Mouse (Mus musculus): ENCODE data around the gene Nsf.

Gene Nsf

DNA sequence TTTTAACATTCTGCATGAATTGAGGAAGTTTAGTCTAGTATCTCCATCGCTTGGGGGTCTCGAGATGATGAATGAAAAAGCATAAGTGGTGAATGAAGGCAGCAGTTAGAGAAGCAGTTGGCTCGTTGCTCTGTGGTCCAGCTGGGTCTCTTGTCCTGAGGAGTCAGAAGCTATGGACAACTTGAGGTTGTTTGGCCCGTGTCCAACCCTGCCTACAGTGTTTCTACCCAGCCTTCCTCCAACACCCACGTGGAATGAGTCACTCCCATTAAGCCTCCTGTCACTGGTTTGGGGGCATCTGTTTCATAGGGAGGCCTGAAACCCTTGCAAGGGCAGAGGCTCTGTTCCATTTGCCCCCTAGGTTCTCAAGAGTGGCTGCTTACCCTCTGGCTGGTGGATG is 163.9 kb downstream of the Nsf start:
- no peak for DNase-seq (ENCODE audit: inconsistent age in 2 of 2, low spot score in 1 of 2)

DNA sequence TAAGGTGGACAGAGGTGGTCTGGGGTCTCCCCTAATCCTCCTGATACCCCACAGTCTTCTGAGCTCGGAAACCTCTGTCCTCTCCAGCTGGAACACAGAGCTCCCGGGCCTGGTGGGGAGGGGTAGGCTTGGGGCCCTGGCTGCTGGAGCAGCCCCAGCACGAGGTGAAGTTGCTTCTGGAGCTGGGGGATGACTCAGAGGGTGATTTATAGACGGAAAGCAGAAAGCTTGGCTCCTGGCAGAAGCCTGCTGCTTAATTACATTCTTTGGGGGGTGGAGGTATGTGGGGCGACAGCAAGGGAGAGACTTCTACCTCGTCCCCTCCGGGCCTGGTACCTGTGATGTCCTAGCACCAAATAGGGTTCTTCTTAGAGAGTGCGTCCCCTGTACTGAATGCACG is 173.7 kb downstream of the Nsf start:
- DNase-seq (ENCODE audit: inconsistent age in 2 of 2, low spot score in 1 of 2) = peak; percentile 80 to 83

DNA sequence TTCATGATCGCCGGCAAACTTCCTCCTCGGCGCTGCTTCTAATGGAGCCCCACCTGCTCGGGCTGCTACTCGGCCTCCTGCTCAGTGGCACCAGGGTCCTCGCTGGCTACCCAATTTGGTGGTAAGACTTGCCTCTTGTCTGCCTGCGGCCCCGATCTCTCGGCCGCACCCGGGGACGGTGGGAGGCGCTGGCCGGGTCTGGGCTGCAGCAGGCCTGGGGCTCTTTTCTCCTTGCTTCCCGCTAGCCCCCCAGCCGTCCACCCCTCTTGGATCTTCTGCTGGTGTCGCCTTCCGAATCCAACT is 179.7 kb downstream of the Nsf start:
- no peak for DNase-seq (ENCODE audit: inconsistent age in 2 of 2, low spot score in 1 of 2)

DNA sequence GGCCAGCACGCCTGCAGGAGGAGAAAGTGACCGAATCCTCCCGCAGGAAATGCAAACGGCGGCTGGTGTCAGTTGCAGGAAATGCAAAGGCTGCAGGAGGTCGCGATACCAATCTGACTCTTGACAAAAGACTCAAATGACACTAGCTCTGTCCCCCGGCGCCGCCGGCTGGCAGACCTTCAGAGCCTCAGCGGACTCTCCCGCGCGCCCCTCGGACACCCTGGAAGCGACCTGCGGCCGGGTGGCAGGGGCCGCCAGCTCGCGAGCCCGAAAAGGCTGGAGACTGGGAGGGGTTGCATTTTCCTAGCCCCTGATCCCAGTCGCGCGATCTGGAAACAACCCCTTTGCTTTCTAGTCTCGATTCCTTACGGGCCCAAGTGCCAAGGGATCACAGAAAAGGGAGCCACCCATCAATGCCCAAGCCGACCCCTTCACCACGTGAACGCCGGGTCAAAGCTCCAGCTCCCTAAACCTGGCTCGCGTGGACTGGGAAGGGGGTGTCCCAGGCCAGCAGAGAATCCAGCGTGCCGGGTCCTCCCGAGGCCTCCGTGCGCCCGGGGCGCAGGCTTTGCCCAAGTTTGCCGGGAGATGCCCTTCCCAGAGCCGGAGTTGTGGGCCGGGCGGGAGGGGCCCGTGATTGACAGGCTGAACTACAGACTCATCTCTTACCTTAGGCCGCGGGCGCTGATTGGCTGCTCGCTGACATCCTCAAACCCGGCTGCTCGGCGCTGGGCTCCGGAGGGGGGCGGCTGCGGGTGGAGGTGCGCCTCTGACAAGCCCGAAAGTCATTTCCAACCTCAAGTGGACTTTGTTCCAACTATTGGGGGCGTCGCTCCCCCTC is 180.2 kb downstream of the Nsf start, which contains the start of gene Wnt3:
Gene Wnt3 (plus strand): TSS at position 764 of the 841 bp plus-strand sequence.
- peak; percentile 41 to 53 for DNase-seq (ENCODE audit: inconsistent age in 2 of 2, low spot score in 1 of 2)

DNA sequence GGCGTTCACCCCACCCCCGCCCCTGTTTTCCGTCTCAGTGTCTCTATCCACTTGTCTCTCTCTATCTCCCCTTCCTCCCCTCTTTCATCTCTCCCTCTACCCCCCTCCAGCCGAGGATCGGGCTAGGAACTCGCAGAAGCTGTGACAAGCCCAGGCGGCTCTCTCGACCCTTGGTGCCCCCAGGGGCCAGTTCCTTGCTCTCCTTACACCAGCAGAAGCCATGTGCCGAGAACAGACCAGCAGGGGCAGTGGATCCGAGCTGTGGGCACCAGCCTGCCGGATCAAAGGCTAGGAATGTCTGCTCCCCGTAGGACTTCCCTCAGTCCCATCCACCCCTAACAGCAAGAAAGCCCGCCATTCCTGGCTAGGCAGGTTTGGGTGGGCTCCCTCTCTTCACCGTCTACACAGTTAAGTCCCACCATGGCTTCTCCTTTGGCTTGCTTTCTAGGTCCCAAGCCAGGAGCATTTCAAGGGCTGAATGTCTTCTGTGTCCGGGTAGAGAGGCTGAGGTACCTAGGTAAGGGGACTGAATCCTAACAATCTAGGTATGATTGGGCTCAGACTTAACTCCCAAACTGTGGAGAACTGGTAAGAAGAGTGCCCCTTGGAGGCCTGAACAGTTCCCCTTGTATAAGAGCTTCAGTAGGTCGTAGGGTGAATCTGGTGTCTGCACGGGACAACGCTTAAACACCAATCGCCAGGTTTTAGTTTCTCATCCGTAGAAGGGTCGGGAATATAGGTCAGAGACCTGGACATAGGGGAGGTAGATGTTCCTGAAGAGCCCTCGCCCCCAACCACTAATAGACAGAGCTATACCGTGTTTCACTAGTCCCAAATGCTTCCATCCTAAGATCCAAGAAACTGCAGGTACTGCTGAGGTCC is 181.1 kb downstream of the Nsf start:
- DNase-seq (ENCODE audit: inconsistent age in 2 of 2, low spot score in 1 of 2) = no peak

Measured in adrenal gland, adult (tissue).